Mouse (Mus musculus) embryonic facial prominence, embryonic 13.5 days (tissue): ENCODE measurements around the gene Cma2. TPM values are rescaled to one million over a fixed set of nuclear protein-coding genes. Genes with fewer than 3 reads are reported as not detected.

Experiments
- polyA plus RNA-seq: library from polyadenylated mRNA; unstranded; fragments of >200 nt; fragmentation: Nextera tagmentation; extraction: Ambion mirVana; gene quantifications from 2 replicates; pipeline ENCODE4 v1.2.1, GENCODE M21; 2015

Gene Cma2
- polyA plus RNA-seq, 1 experiment from 2014 or later: not detected

Other genes starting within 250 kb of the Cma2 start
- 4.5 and 4.7 TPM in 2 replicates for gene Tgm1, start 237.1 kb upstream of the Cma2 start, polyA plus RNA-seq
- gene Rabggta, start 228.7 kb upstream of the Cma2 start, polyA plus RNA-seq: 27.6 and 32.2 TPM in 2 replicates
- 84.5 and 102 TPM in 2 replicates for gene Dhrs1, start 205.3 kb upstream of the Cma2 start, polyA plus RNA-seq
- 35.5 and 47.6 TPM in 2 replicates for gene Nop9, start 205.3 kb upstream of the Cma2 start, polyA plus RNA-seq
- gene Cideb, start 192.5 kb upstream of the Cma2 start, polyA plus RNA-seq: 0.18 and 1.2 TPM in 2 replicates
- 0.51 and 0.56 TPM in 2 replicates for gene Ltb4r2, start 189.6 kb upstream of the Cma2 start, polyA plus RNA-seq
- 0.58 and 1.1 TPM in 2 replicates for gene Ltb4r1, start 185.0 kb upstream of the Cma2 start, polyA plus RNA-seq
- gene Adcy4, start 166.9 kb upstream of the Cma2 start, polyA plus RNA-seq: 20.2 and 21.6 TPM in 2 replicates
- 41.1 and 44.4 TPM in 2 replicates for gene Ripk3, start 162.1 kb upstream of the Cma2 start, polyA plus RNA-seq
- gene Nfatc4, start 127.8 kb upstream of the Cma2 start, polyA plus RNA-seq: 156 and 160 TPM in 2 replicates
- gene Nynrin, start 97.0 kb upstream of the Cma2 start, polyA plus RNA-seq: 27.8 and 28.1 TPM in 2 replicates
- 0.28 and 0.30 TPM in 2 replicates for gene Cbln3, start 66.6 kb upstream of the Cma2 start, polyA plus RNA-seq
- gene Khnyn, start 66.0 kb upstream of the Cma2 start, polyA plus RNA-seq: 21.0 and 22.0 TPM in 2 replicates
- 79.8 and 85.5 TPM in 2 replicates for gene Sdr39u1, start 50.7 kb upstream of the Cma2 start, polyA plus RNA-seq
- 12.4 and 28.3 TPM in 2 replicates for gene Cma1, start 6.3 kb upstream of the Cma2 start, polyA plus RNA-seq
- not detected in 2 replicates for gene Mcpt1, start 67.0 kb downstream of the Cma2 start, polyA plus RNA-seq
- gene Mcpt9, start 79.5 kb downstream of the Cma2 start, polyA plus RNA-seq: not detected in 2 replicates
- 0.39 and 0.41 TPM in 2 replicates for gene Mcpt2, start 91.1 kb downstream of the Cma2 start, polyA plus RNA-seq
- 1.1 TPM in 1 of 2 replicates, not detected in the other for gene Mcpt4, start 111.3 kb downstream of the Cma2 start, polyA plus RNA-seq
- 0.44 and 0.48 TPM in 2 replicates for gene Mcpt8, start 134.3 kb downstream of the Cma2 start, polyA plus RNA-seq
- gene Ctsg, start 151.6 kb downstream of the Cma2 start, polyA plus RNA-seq: 0.36 TPM in 1 of 2 replicates, not detected in the other
- gene Gzme, start 169.6 kb downstream of the Cma2 start, polyA plus RNA-seq: not detected in 2 replicates
- gene Gzmd, start 181.6 kb downstream of the Cma2 start, polyA plus RNA-seq: not detected in 2 replicates
- gene Gzmg, start 208.6 kb downstream of the Cma2 start, polyA plus RNA-seq: not detected in 2 replicates
- not detected in 2 replicates for gene Gzmn, start 223.6 kb downstream of the Cma2 start, polyA plus RNA-seq